Mouse (Mus musculus): ENCODE measurements around the gene Gm10413.
"Not testable (repeated sequence)": the region's sequence is repeated elsewhere in the genome, so short reads cannot be mapped to it uniquely, and the experiment has no call there.

The Gm10413 gene

DNA sequence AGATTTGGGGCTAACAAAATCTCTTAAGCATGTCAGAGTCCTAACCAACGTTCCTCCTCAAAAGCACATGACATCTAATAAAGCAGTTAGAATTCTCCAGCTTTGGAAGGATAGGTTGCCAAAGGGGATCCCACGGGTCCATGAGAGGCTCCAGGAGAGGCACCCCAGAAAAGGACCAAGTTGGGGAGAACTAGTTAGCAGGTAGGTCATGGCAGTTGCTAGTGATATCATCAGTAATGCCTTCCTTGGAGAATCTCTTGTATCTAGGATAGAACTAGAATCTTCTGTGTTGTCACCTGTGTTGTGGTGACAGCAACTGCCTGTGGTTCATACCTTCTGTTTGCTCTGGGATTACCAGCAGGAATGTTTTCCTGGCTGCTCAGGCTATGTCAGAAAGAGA, at the start of gene Gm10413:
TSS of gene Gm10413 (plus strand) at position 301 of the 400 bp plus-strand sequence.
- DNase-seq (ENCODE audit: extremely low spot score) = not testable (repeated sequence)

GRCm38 (mm10) chr14:3412314-3412713, 17.4 kb downstream of the Gm10413 start, which contains the start of gene Gm10409:
Gene Gm10409 (plus strand): TSS chr14:3412614.
- not testable (repeated sequence) for DNase-seq (ENCODE audit: extremely low spot score)

GRCm38 (mm10) chr14:3427803-3428202, 32.9 kb downstream of the Gm10413 start, which contains the start of gene Gm3005:
Gene Gm3005 (plus strand): TSS chr14:3428103.
- not testable (repeated sequence) for DNase-seq (ENCODE audit: extremely low spot score)

DNA sequence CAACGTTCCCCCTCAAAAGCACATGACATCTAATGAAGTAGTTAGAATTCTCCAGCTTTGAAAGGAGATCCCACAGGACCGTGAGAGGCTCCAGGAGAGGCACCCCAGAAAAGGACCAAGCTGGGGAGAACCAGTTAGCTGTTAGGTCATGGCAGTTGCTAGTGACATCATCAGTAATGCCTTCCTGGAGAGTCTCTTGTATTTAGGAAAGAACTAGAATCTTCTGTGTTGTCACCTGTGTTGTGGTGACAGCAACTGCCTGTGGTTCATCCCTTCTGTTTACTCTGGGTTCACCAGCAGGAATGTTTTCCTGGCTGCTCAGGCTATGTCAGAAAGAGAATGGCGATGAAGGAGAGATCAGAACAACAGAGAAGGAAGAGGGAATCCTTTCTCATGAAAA, 54.2 kb downstream of the Gm10413 start, which contains the start of gene Gm10408:
TSS of gene Gm10408 (plus strand) at position 301 of the 400 bp plus-strand sequence.
- DNase-seq (ENCODE audit: extremely low spot score) = not testable (repeated sequence)

Measured in embryo, embryonic 9.5 days (tissue).